Mouse (Mus musculus): ENCODE measurements around the gene Camk1d. TPM values are rescaled to one million over a fixed set of nuclear protein-coding genes. Genes with fewer than 3 reads are reported as not detected.

Camk1d gene
- polyA plus RNA-seq, 1 experiment = 25.6 TPM

- Histone ChIP-seq H3K27ac (ENCODE audit: insufficient read depth, low read length) (no peak overlapping the region), H3K4me3 (replicated peaks; ENCODE audit: insufficient read depth, low read depth, low read length) (no peak overlapping the region), H3K27me3 (ENCODE audit: control insufficient read depth, insufficient read depth, low read length) (no peaks in the 10 kb centered on the region), H3K4me1 (ENCODE audit: control insufficient read depth, insufficient read depth, low read length) (no peaks in the 10 kb centered on the region)
- no peak for DNase-seq
- WGBS = 92% methylated on average over 5 of the region's 5 CpGs
- TF ChIP-seq CTCF (IDR thresholded peaks at IDR 0.05; ENCODE audit: borderline replicate concordance, insufficient read depth, low read depth, low read length) (no peak), POLR2A (IDR thresholded peaks at IDR 0.05; ENCODE audit: borderline replicate concordance, insufficient read depth, low read length) (no peak)
Observed at GRCm38 (mm10) chr2:5316763-5317162, 397.6 kb downstream of the Camk1d start.

- H3K27ac ChIP-seq (ENCODE audit: insufficient read depth, low read length) = no peak overlapping the region
- DNase-seq = no peak
- TF ChIP-seq POLR2A (IDR thresholded peaks at IDR 0.05; ENCODE audit: borderline replicate concordance, insufficient read depth, low read length) (no peak), CTCF (IDR thresholded peaks at IDR 0.05; ENCODE audit: borderline replicate concordance, insufficient read depth, low read depth, low read length) (no peak)
- 96% methylated on average over 4 of the region's 4 CpGs for WGBS
- no peak overlapping the region for H3K4me3 ChIP-seq (replicated peaks; ENCODE audit: insufficient read depth, low read depth, low read length)
- H3K4me1 ChIP-seq (ENCODE audit: control insufficient read depth, insufficient read depth, low read length) = no peaks in the 10 kb centered on the region
- no peaks in the 10 kb centered on the region for H3K27me3 ChIP-seq (ENCODE audit: control insufficient read depth, insufficient read depth, low read length)
Observed at GRCm38 (mm10) chr2:5316217-5316616, 398.1 kb downstream of the Camk1d start.

GRCm38 (mm10) chr2:5315291-5315828, 399.0 kb downstream of the Camk1d start:
- DNase-seq = no peak
- WGBS = 69% methylated on average over 8 of the region's 8 CpGs
- no peaks in the 10 kb centered on the region for H3K27me3 ChIP-seq (ENCODE audit: control insufficient read depth, insufficient read depth, low read length)
- TF ChIP-seq CTCF (IDR thresholded peaks at IDR 0.05; ENCODE audit: borderline replicate concordance, insufficient read depth, low read depth, low read length) (no peak), POLR2A (IDR thresholded peaks at IDR 0.05; ENCODE audit: borderline replicate concordance, insufficient read depth, low read length) (no peak)
- no peak overlapping the region for H3K4me3 ChIP-seq (replicated peaks; ENCODE audit: insufficient read depth, low read depth, low read length)
- H3K4me1 ChIP-seq (ENCODE audit: control insufficient read depth, insufficient read depth, low read length) = no peaks in the 10 kb centered on the region
- H3K27ac ChIP-seq (ENCODE audit: insufficient read depth, low read length) = no peak overlapping the region

- DNase-seq = no peak
- H3K4me1 ChIP-seq (ENCODE audit: control insufficient read depth, insufficient read depth, low read length) = no peaks in the 10 kb centered on the region
- H3K4me3 ChIP-seq (replicated peaks; ENCODE audit: insufficient read depth, low read depth, low read length) = no peak overlapping the region
- no peaks in the 10 kb centered on the region for H3K27me3 ChIP-seq (ENCODE audit: control insufficient read depth, insufficient read depth, low read length)
- WGBS = 48% methylated on average over 9 of the region's 9 CpGs
- no peak for TF ChIP-seq POLR2A (IDR thresholded peaks at IDR 0.05; ENCODE audit: borderline replicate concordance, insufficient read depth, low read length)
- no peak for TF ChIP-seq CTCF (IDR thresholded peaks at IDR 0.05; ENCODE audit: borderline replicate concordance, insufficient read depth, low read depth, low read length)
- no peak overlapping the region for H3K27ac ChIP-seq (ENCODE audit: insufficient read depth, low read length)
Observed at GRCm38 (mm10) chr2:5314530-5315166, 399.7 kb downstream of the Camk1d start.

GRCm38 (mm10) chr2:5305156-5305555, 409.2 kb downstream of the Camk1d start:
- DNase-seq = no peak
- WGBS = 70% methylated on average over 3 of the region's 3 CpGs

GRCm38 (mm10) chr2:5304451-5304850, 409.9 kb downstream of the Camk1d start:
- no peak for DNase-seq
- H3K27ac ChIP-seq (ENCODE audit: insufficient read depth, low read length) = no peak overlapping the region
- WGBS = 88% methylated on average over 12 of the region's 12 CpGs
- no peaks in the 10 kb centered on the region for H3K27me3 ChIP-seq (ENCODE audit: control insufficient read depth, insufficient read depth, low read length)
- H3K4me1 ChIP-seq (ENCODE audit: control insufficient read depth, insufficient read depth, low read length) = no peaks in the 10 kb centered on the region
- TF ChIP-seq CTCF (IDR thresholded peaks at IDR 0.05; ENCODE audit: borderline replicate concordance, insufficient read depth, low read depth, low read length) (no peak), POLR2A (IDR thresholded peaks at IDR 0.05; ENCODE audit: borderline replicate concordance, insufficient read depth, low read length) (no peak)
- H3K4me3 ChIP-seq (replicated peaks; ENCODE audit: insufficient read depth, low read depth, low read length) = no peak overlapping the region

More at GRCm38 (mm10) chr2:5305156-5305555, 409.2 kb downstream of the Camk1d start:
- Histone ChIP-seq H3K27ac (ENCODE audit: insufficient read depth, low read length) (no peak overlapping the region), H3K4me3 (replicated peaks; ENCODE audit: insufficient read depth, low read depth, low read length) (no peak overlapping the region), H3K4me1 (ENCODE audit: control insufficient read depth, insufficient read depth, low read length) (no peaks in the 10 kb centered on the region), H3K27me3 (ENCODE audit: control insufficient read depth, insufficient read depth, low read length) (no peaks in the 10 kb centered on the region)
- TF ChIP-seq CTCF (IDR thresholded peaks at IDR 0.05; ENCODE audit: borderline replicate concordance, insufficient read depth, low read depth, low read length) (no peak), POLR2A (IDR thresholded peaks at IDR 0.05; ENCODE audit: borderline replicate concordance, insufficient read depth, low read length) (no peak)

- Histone ChIP-seq H3K4me3 (replicated peaks; ENCODE audit: insufficient read depth, low read depth, low read length) (no peak overlapping the region), H3K27ac (ENCODE audit: insufficient read depth, low read length) (no peak overlapping the region), H3K4me1 (ENCODE audit: control insufficient read depth, insufficient read depth, low read length) (no peaks in the 10 kb centered on the region), H3K27me3 (ENCODE audit: control insufficient read depth, insufficient read depth, low read length) (no peaks in the 10 kb centered on the region)
- no peak for TF ChIP-seq CTCF (IDR thresholded peaks at IDR 0.05; ENCODE audit: borderline replicate concordance, insufficient read depth, low read depth, low read length)
- no peak for TF ChIP-seq POLR2A (IDR thresholded peaks at IDR 0.05; ENCODE audit: borderline replicate concordance, insufficient read depth, low read length)
- no peak for DNase-seq
- WGBS = 63% methylated on average over 12 of the region's 12 CpGs
Observed at GRCm38 (mm10) chr2:5301286-5301685, 413.0 kb downstream of the Camk1d start.

- 62% methylated on average over 10 of the region's 10 CpGs for WGBS
- no peak for TF ChIP-seq POLR2A (IDR thresholded peaks at IDR 0.05; ENCODE audit: borderline replicate concordance, insufficient read depth, low read length)
- no peak for TF ChIP-seq CTCF (IDR thresholded peaks at IDR 0.05; ENCODE audit: borderline replicate concordance, insufficient read depth, low read depth, low read length)
Observed at GRCm38 (mm10) chr2:5298071-5298470, 416.2 kb downstream of the Camk1d start.

More at GRCm38 (mm10) chr2:5298071-5298470, 416.2 kb downstream of the Camk1d start:
- H3K27me3 ChIP-seq (ENCODE audit: control insufficient read depth, insufficient read depth, low read length) = no peaks in the 10 kb centered on the region
- no peaks in the 10 kb centered on the region for H3K4me1 ChIP-seq (ENCODE audit: control insufficient read depth, insufficient read depth, low read length)
- H3K4me3 ChIP-seq (replicated peaks; ENCODE audit: insufficient read depth, low read depth, low read length) = no peak overlapping the region
- no peak overlapping the region for H3K27ac ChIP-seq (ENCODE audit: insufficient read depth, low read length)
- DNase-seq = no peak
